Mouse (Mus musculus): ENCODE measurements at regions not wholly inside any gene's neighbourhood (a gene's known extent, or its start where the extent isn't known, plus 50 kb on each side); places are given as distances from the start of the nearest gene placed in this dataset.

- DNase-seq: peak; percentile 30 to 72
Observed at GRCm38 (mm10) chr1:95762244-95762643, 94.9 kb upstream of the St8sia4 start.

DNA sequence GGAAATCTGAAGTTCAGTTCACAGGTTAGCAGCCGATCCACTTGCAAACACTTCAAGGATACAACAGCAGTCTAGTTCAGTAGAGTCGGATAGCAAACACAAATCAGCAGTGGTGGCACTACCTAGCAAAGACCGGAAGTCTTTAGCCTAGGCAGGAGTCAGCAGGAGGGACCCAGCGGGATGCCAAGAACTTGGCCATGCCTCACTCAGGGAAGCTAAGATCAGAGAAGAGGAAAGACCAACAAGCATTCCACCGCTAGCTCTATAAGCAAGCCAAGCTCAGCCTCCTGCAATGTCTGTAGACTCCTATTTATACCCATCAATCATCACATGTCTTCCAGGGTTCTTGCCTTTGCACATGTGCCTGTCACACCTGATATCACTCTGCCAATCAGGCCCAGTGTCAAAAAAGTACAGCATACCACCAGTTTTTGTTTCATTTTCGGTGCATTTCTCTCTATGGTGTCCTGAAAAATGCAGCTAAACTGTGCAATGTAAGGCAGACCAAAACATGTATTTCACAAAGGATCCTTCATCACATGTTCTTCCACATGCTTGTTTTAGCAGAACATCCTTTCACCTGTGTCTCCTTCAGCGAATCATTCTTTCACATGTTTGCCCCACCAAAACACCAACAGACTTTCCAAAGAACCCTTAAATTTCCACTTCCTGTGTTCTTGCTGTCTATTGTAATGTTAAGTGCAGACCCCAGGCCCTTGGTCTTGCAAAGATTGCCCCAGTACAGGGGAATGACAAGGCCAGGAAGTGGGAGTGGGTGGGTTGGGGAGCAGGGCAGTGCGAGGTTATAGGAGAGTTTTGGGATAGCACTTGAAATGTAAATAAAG is 86.9 kb upstream of the St8sia4 start:
- DNase-seq: peak in 1 of 2 experiments; percentile 2

- no peak for DNase-seq
Observed at GRCm38 (mm10) chr1:95753517-95753916, 86.1 kb upstream of the St8sia4 start.

DNA sequence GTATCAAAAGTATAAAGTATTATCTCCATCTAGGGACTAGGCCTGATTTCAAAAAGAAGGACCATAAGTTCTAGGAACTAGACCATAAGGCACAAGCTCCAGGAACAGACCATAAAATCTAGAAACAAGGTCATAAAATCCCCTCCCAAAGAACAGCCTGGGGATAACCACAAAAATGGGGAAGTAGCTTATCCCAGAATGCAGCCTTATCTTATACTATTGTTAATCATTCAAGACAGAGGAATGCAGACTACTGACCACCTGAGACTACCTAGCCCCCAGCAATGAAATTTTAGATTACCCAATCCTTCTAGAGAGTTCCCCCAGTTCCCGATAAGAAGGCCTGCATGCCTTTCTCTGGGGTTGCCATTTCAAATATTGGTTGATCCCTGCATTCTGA is 81.6 kb upstream of the St8sia4 start:
- DNase-seq: no peak

DNA sequence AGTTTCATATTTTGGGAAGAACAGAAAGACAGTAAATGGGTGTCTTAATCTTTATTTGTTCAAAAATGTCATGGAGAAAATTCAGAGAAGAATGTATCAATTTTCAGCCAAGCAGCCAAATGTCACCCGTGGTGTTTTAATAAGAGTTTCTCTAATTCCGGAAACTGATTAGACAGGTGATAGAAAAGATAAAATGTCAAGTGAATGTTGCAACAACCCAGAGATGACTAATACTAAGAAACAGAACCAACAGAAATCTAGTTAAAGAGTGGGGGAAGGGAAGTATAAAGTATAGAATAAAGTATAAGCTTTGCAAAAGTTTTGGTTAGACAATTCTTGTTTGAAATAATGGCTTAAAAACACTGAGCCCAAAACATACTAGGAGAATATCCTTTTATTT is 79.9 kb upstream of the St8sia4 start:
- no peak for DNase-seq

DNA sequence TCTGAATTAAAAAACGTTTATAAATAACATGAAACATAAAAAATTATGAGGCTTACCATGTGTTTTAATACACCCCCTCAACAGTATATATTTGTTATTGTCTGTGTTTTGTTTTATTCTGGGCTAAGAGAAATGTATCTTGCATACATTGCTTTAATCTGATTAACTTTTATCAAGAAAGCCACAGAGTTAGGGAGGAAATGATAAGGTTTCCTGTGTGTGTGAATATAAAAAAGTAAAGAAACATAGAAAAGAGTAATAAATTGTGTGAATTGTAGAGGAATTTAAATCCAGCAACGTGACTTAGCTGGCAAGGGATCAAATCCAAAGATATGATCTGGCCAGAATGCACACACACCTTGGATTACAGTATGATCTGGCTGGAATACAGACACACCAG is 77.1 kb upstream of the St8sia4 start:
- no peak for DNase-seq

DNA sequence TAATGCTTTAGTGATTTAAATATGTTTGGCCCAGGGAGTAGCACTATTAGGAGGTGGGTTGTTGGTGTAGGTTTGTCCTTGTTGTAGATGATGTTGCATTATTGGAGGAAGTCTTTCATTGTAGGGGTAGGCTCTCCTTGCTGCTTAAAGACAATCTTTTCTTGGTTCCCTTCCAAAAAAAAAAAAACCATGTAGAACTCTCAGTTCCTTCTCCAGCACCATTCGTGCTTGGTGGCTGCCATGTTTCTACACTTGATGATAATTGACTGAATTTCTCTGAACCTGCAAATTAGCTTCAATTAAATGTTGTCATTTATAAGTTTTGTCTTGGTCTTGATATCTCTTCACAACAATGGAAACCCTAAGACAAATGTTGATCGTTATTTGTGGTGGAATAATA is 76.0 kb upstream of the St8sia4 start:
- DNase-seq: no peak

GRCm38 (mm10) chr1:95719449-95719848 is 52.1 kb upstream of the St8sia4 start:
- no peak for DNase-seq

- DNase-seq: no peak
Observed at GRCm38 (mm10) chr1:95718794-95719193, 51.4 kb upstream of the St8sia4 start.

Data from cerebellum, postnatal 25 days (tissue).